Mouse (Mus musculus) cerebellum, adult 9-10 months (tissue): Measurements from ENCODE around the gene Lrwd1.
A peak's percentile ranks its signal among the peaks of the same experiment; 100 is the strongest.
"Not testable (repeated sequence)": the region's sequence is repeated elsewhere in the genome, so short reads cannot be mapped to it uniquely, and the experiment has no call there.

Experiments
- DNase-seq: peaks from one replicate; pipeline ENCODE4 v3.0.0; 2022

Lrwd1 gene

GRCm38 (mm10) chr5:136135571-136136291 is at the start of gene Lrwd1, which contains the start of gene Alkbh4:
Lrwd1 (minus strand) TSS chr5:136136074.
Alkbh4 (plus strand) TSS chr5:136136146.
- DNase-seq, result peak; percentile 97

- DNase-seq, result no peak
These were observed 47.9 kb upstream of the Lrwd1 start for GRCm38 (mm10) chr5:136183766-136184165.

DNA sequence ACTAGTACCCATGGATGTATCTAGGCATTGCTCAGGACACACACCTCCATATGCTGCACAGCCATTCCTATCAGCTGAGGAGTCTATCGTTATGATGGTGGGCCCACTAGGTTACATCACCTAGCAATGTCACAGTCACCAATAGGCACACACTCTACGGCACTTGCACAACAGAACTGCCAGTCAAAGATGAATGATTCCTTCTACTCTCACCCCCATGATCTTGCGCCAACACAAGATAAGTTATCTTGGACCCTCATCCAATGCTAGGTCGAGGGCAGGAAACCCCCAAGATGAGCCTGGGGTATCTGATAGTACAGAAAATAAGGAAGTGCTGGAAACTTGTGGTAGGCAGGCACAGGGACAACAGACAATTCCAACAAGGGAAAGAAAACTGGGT is 47.0 kb upstream of the Lrwd1 start:
- DNase-seq, result no peak

DNA sequence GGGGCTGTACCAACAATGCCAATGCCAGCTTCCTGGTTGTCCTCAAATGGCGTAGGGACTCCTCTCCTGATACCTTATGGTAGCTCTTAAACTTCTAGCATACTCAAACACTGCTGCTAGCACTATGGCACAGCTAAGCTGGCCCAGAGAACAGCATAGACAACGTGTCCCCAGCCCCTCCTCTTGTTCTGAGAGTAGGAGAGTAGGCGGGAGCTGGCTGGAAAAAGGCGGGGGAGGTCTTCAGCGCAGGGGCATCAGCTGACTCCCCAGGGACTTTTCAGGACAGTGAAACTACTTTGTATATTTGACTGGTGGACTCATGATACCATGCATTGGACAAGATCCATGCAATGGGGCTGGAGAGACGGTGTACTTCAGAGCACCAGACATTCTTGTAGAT is 46.2 kb upstream of the Lrwd1 start:
- no peak for DNase-seq

DNA sequence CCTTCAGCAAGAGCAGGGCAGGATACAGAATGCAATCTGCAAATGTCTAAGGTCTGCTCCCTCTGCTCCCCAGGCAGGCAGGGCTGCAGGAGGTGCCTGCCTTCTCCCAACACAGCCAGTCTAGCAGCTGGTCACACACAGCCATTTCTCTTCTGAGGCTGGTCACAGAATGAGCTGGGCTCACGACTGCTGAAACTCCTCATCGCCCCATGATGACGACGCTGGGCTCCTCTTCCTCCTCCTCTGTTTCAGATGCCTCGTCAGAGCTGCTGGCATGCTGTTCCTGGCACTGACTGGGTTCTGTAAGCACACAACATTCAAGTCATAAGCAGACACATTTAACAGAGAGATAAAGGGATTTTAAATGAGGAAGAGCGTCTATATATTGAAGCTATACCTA is 45.3 kb upstream of the Lrwd1 start:
- DNase-seq, result no peak

DNA sequence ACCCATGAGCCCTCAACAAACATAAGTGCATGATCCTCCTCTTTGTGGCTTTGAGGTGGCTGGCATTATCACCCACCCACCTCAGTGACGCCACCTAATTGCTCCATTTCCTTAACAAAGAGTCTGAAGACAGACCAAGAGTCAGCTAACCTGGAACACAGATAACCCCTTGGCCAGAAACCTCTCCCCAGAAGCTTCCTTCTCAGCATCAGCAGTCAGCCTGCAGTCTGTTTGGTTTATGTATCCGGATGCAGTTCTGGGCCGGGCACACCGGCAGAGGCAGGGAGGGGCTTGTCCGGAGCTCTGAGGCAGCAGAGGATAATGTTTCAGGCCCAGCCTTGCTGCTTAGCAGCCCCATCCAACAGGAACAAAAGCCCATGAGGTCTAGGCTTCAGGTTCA is 43.7 kb upstream of the Lrwd1 start:
- DNase-seq, result no peak

DNA sequence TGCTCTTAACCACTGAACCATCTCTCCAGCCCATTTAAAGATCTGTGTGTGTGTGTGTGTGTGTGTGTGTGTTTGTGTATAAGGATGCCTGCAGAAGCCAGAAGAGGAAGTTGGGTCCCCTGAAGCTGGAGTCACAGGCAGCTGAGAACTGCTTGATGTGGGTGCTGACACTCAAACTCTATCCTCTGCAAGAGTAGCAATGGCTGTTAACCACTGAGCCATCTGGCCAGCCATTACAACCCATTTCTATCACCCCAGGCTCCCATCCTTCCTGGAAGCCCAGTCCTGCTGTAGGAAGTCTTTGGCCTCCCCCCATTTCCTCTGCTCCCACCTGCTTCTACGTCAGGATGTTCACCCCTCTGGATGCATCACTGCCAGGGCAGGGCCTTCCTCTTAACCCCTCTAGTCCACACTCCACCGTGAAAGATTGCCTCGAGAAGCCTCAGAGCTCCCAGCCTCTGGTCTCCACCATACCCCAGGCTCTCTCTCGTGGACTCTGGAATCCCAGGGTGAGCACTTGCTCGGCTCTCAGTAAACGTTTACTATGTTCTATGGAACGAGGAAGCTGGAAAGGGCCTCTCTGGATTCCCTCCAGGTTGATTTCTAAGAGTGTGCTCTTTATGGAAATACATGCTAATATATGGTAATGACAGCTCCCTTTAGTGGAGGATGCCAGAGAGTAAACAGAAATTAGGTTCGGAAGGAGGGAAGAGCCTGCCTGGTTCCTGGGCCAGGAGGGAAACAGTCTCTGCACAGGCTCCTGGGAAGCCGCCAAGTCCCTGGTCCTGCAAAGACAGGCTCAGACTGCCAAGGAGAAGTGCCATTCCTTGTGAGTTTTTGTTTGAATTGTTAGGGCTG is 38.0 kb upstream of the Lrwd1 start:
- DNase-seq, result peak; percentile 59

DNA sequence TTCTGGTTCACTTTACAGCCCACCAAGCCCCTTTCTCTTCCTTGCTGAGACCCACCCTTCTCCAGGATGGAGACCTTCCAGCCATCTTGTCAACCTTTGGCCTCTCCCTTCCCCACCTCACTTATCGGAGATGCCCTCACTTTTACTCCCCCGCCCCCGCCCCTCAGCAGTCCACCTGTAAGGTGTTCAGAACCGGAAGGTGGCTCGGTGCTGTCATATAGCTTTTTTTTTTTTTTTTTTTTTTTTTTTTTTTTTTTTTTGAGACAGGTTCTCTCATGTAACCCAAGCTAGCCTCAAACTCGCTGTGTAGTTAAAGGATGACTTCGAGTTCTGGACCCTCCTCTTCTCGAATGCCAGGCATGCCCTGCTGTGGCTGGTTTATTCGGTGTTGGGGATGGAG is 37.1 kb upstream of the Lrwd1 start:
- DNase-seq, result no peak

DNA sequence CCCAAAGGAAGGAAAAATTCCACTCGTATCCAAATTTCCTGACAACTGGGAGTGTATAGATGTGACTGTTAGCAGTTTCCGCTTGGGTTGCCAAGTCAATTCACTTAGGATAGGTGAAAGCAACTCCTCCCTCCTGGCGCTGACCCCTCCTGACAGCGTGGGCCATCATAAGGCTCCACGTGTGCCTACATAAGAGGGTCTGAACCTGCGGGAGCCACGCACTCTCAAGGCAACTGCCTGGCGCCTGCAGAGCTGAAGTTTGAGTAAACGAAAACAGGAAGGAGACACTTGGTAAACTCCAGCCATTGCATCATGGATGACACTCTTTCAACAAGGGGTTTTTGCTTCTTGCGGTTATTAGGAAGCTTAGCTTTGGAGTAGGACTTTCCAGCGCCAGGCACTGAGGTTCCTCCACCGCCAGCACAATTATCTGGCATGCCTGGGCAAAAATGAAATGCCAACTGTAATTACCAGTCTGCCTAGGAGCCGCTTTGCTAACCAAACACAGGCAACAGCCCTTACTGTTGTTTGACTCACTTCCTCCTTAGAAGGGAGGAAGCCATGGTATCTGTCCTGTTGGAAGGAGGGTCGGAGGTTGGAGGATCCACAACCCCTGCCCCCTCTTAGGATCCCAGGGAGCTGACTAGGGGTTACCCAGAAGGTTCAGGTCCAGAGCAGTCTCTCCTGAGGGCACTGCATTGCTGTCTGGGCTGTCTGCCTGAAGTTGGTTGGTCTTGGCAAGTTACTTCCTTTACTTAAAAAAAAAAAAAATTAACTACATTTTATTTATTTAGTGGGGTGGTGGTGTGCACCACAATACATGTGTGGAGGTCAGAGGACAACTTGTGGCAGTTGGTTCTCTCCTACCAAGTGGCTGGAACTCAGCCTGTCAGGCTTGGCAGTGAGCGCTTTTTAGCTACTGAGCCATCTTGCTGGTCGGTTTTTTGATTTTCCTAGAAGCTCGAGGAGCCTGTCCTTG is 35.8 kb upstream of the Lrwd1 start:
- no peak for DNase-seq

DNA sequence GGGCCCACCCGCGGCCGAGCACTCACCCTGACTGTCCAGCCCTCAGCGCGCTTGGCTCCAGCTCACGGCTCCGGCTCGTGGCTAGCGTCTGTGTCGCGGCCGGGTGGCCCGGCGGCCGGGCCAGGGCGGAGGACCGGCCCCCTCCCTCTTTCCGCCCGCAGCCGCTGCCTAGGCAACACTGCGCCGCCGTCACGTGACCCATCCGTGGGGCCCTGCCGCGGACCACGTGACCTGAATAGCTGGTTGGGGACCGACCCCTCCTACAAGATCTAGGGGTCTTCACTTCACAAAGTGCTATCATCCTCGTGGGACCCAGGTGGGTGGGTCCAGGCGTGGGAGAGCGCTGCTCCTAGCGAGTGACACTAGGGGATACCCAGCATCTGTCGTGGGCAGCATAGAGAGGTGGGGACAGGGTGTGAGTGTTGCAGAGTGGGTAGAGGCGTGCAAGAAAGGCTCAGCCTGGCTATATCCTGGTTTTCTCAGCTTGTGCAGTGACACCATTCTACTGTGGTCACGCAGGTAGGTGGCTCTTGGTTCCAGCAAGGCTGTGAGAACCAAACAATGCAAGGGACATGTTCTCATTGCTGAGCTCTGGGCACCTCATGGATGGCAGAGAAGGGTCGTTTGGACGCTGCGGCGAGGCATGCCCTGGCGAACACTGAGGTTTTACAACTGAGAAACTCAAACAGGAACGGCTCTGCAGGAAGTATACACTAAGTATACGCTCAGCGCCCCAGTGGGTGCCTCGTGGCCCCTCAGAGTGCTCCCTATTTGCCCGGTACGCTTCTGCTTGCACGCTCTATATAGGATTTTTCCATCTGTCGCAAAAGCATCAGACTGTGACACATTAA is 34.9 kb upstream of the Lrwd1 start, which contains the start of gene Orai2:
Gene Orai2 (minus strand): TSS at position 202 of the 851 bp plus-strand sequence.
- peak; percentile 84 for DNase-seq

- peak; percentile 55 for DNase-seq
These were observed 34.0 kb upstream of the Lrwd1 start for GRCm38 (mm10) chr5:136169626-136170511.

DNA sequence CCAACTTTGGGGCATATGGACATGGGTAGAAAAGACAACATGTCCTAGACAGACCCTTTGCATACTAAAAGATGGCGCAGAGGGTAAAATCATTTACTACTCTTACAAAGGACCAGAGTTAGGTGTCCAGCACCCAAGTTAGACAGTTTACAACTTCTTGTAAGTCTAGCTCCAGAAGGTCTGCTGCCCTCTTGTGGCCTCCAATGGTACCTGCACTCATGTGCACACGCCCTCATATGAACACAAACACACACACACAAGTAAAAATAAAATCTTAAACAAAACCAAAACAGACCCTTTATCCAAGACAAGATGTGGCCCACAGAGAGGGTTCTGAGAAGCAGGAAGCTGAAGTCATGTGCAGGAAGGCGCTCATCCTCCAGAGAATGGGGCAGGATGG is 32.2 kb upstream of the Lrwd1 start:
- DNase-seq, result no peak

DNA sequence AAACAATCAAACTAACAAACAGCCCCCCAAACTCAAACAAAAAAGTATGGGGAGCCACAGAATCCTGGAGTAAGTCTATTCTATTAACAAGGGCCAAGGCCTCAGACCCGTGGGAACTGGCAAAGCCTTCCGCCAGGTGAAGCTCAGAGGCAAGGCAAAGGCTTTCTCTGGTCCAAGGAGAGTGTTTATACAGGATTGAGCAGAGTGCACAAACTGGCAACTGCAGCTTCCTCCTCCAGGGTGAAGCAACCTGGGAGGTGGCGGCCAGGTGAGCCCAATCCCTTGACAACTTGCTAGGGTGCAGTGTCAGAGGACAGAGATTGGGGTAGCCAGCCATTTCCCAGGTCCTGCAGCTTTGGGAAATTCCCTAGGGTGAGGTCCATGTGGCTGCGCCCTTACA is 31.4 kb upstream of the Lrwd1 start:
- DNase-seq, result no peak

DNA sequence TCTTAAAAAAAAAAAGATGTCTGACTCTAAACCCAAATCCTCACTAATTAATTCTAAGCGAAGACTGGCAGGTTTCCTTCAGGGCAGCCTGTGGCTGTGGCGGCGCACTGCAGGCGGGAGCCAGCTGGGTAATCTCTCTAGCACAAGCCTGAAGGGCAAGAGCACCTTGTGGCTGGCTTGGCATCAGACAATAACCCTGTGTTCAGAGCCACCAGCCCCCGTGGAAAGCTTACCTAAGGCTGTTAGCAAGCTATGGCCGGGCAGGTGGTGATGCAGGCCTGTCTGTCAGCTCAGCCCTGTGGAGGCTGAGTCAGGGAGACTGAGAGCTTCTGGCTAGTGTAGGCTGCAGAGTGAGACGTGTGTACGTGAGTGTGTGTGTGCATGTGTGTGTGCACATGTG is 29.4 kb upstream of the Lrwd1 start:
- DNase-seq, result peak; percentile 42

- DNase-seq, result peak; percentile 70
These were observed 28.1 kb upstream of the Lrwd1 start for GRCm38 (mm10) chr5:136163807-136164474.

DNA sequence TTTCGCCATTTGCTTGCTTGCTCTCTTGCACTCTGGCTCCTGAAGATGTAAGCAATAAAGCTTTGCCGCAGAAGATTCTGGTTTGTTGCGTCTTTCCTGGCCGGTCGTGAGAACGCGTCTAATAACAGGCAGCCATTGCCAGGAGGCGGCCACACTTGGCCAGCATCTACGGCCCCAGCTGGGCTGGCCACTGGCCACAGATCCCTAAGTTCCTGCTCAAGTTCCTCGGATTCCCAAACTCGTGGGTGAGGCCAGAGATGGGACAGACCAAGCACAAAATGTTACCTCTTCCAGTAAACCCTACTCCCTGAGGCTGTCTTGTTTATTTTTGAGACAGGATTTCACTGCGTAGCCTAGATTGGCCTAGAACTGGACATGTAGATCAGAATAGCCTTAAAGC is 24.2 kb upstream of the Lrwd1 start:
- DNase-seq, result not testable (repeated sequence)

- DNase-seq, result no peak
These were observed 19.5 kb upstream of the Lrwd1 start for GRCm38 (mm10) chr5:136155399-136155798.

GRCm38 (mm10) chr5:136152365-136152764 is 16.5 kb upstream of the Lrwd1 start:
- DNase-seq, result no peak

GRCm38 (mm10) chr5:136149134-136149576 is 13.3 kb upstream of the Lrwd1 start:
- DNase-seq, result not testable (repeated sequence)

GRCm38 (mm10) chr5:136147704-136148103 is 11.8 kb upstream of the Lrwd1 start:
- DNase-seq, result no peak
